Mouse (Mus musculus): ENCODE results near the gene Gpi1. TPM values are rescaled to one million over a fixed set of nuclear protein-coding genes. Genes with fewer than 3 reads are reported as not detected.
"Not testable (repeated sequence)": the region's sequence is repeated elsewhere in the genome, so short reads cannot be mapped to it uniquely, and the experiment has no call there.

The Gpi1 gene
- polyA plus RNA-seq, 1 experiment from 2014 or later, result 824 TPM

GRCm38 (mm10) chr7:34189376-34189989 is 40.7 kb downstream of the Gpi1 start:
- ATAC-seq (replicated peaks; ENCODE audit: insufficient number of reproducible peaks, low FRiP score, low TSS enrichment), result no peak
- 86% methylated on average over 12 of the region's 12 CpGs for WGBS (ENCODE audit: insufficient replicate concordance)
- H3K4me3 ChIP-seq (ENCODE audit: low read depth, low read length), result no peak overlapping the region

GRCm38 (mm10) chr7:34183794-34184193 is 46.3 kb downstream of the Gpi1 start:
- Histone ChIP-seq H3K4me3 (ENCODE audit: low read depth, low read length) (no peak overlapping the region), H3K4me1 (ENCODE audit: control insufficient read depth, insufficient read depth, low read length) (no peaks in the 10 kb centered on the region), H3K9ac (ENCODE audit: low read depth, low read length) (no peak overlapping the region), H3K4me2 (no peak overlapping the region), H3K27ac (ENCODE audit: low read depth, low read length) (no peak overlapping the region), H3K27me3 (ENCODE audit: control insufficient read depth, insufficient read depth, low read length) (no peaks in the 10 kb centered on the region), H3K9me3 (replicated peaks; ENCODE audit: control insufficient read depth, low read length) (no peaks in the 10 kb centered on the region), H3K36me3 (ENCODE audit: control insufficient read depth, insufficient read depth, low read length) (peaks cover 21% of the 10 kb centered on the region)
- ATAC-seq (replicated peaks; ENCODE audit: insufficient number of reproducible peaks, low FRiP score, low TSS enrichment), result 0 out of 2 replicates have a peak, but pooled peaks have one; percentile 7
- 76% methylated on average over 3 of the region's 3 CpGs for WGBS (ENCODE audit: insufficient replicate concordance)

More at GRCm38 (mm10) chr7:34189376-34189989, 40.7 kb downstream of the Gpi1 start:
- H3K27me3 ChIP-seq (ENCODE audit: control insufficient read depth, insufficient read depth, low read length), result no peaks in the 10 kb centered on the region
- no peak overlapping the region for H3K9ac ChIP-seq (ENCODE audit: low read depth, low read length)
- H3K4me1 ChIP-seq (ENCODE audit: control insufficient read depth, insufficient read depth, low read length), result no peaks in the 10 kb centered on the region
- H3K36me3 ChIP-seq (ENCODE audit: control insufficient read depth, insufficient read depth, low read length), result peaks cover 33% of the 10 kb centered on the region
- no peak overlapping the region for H3K4me2 ChIP-seq
- no peak overlapping the region for H3K27ac ChIP-seq (ENCODE audit: low read depth, low read length)
- no peaks in the 10 kb centered on the region for H3K9me3 ChIP-seq (replicated peaks; ENCODE audit: control insufficient read depth, low read length)

GRCm38 (mm10) chr7:34183356-34183755 is 46.8 kb downstream of the Gpi1 start:
- 85% methylated on average over 13 of the region's 13 CpGs for WGBS (ENCODE audit: insufficient replicate concordance)
- peaks cover 21% of the 10 kb centered on the region for H3K36me3 ChIP-seq (ENCODE audit: control insufficient read depth, insufficient read depth, low read length)
- H3K4me2 ChIP-seq, result no peak overlapping the region
- H3K4me3 ChIP-seq (ENCODE audit: low read depth, low read length), result no peak overlapping the region
- no peaks in the 10 kb centered on the region for H3K4me1 ChIP-seq (ENCODE audit: control insufficient read depth, insufficient read depth, low read length)
- no peak overlapping the region for H3K9ac ChIP-seq (ENCODE audit: low read depth, low read length)
- H3K27me3 ChIP-seq (ENCODE audit: control insufficient read depth, insufficient read depth, low read length), result no peaks in the 10 kb centered on the region
- H3K27ac ChIP-seq (ENCODE audit: low read depth, low read length), result no peak overlapping the region
- ATAC-seq (replicated peaks; ENCODE audit: insufficient number of reproducible peaks, low FRiP score, low TSS enrichment), result 0 out of 2 replicates have a peak, but pooled peaks have one; percentile 49
- H3K9me3 ChIP-seq (replicated peaks; ENCODE audit: control insufficient read depth, low read length), result no peaks in the 10 kb centered on the region

- not testable (repeated sequence) for H3K4me1 ChIP-seq (ENCODE audit: control insufficient read depth, insufficient read depth, low read length); H3K27ac ChIP-seq (ENCODE audit: low read depth, low read length); H3K36me3 ChIP-seq (ENCODE audit: control insufficient read depth, insufficient read depth, low read length); H3K4me2 ChIP-seq; H3K9me3 ChIP-seq (replicated peaks; ENCODE audit: control insufficient read depth, low read length); H3K27me3 ChIP-seq (ENCODE audit: control insufficient read depth, insufficient read depth, low read length); ATAC-seq (replicated peaks; ENCODE audit: insufficient number of reproducible peaks, low FRiP score, low TSS enrichment); H3K9ac ChIP-seq (ENCODE audit: low read depth, low read length); H3K4me3 ChIP-seq (ENCODE audit: low read depth, low read length)
- 80% methylated on average over 6 of the region's 6 CpGs for WGBS (ENCODE audit: insufficient replicate concordance)
Measured at GRCm38 (mm10) chr7:34176241-34176640, 53.9 kb downstream of the Gpi1 start.

GRCm38 (mm10) chr7:34172251-34172650 is 57.9 kb downstream of the Gpi1 start:
- Histone ChIP-seq H3K4me3 (ENCODE audit: low read depth, low read length) (no peak overlapping the region), H3K4me2 (no peak overlapping the region), H3K9me3 (replicated peaks; ENCODE audit: control insufficient read depth, low read length) (no peaks in the 10 kb centered on the region), H3K4me1 (ENCODE audit: control insufficient read depth, insufficient read depth, low read length) (no peaks in the 10 kb centered on the region), H3K27ac (ENCODE audit: low read depth, low read length) (no peak overlapping the region), H3K36me3 (ENCODE audit: control insufficient read depth, insufficient read depth, low read length) (no peaks in the 10 kb centered on the region), H3K9ac (ENCODE audit: low read depth, low read length) (no peak overlapping the region), H3K27me3 (ENCODE audit: control insufficient read depth, insufficient read depth, low read length) (no peaks in the 10 kb centered on the region)
- 55% methylated on average over 1 of the region's 1 CpGs for WGBS (ENCODE audit: insufficient replicate concordance)
- no peak for ATAC-seq (replicated peaks; ENCODE audit: insufficient number of reproducible peaks, low FRiP score, low TSS enrichment)

GRCm38 (mm10) chr7:34169454-34169853 is 60.7 kb downstream of the Gpi1 start, which contains the start of gene Uba2:
Gene Uba2 (minus strand): TSS chr7:34169599.
- Histone ChIP-seq H3K4me1 (ENCODE audit: control insufficient read depth, insufficient read depth, low read length) (no peaks in the 10 kb centered on the region), H3K4me3 (ENCODE audit: low read depth, low read length) (peak within 1 kb of the TSS; percentile 98), H3K36me3 (ENCODE audit: control insufficient read depth, insufficient read depth, low read length) (peaks cover 7% of the 10 kb centered on the region; the same call in 1 of the 2 replicates), H3K4me2 (peak within 1 kb of the TSS; percentile 93), H3K27ac (ENCODE audit: low read depth, low read length) (peak within 1 kb of the TSS; percentile 89), H3K27me3 (ENCODE audit: control insufficient read depth, insufficient read depth, low read length) (no peaks in the 10 kb centered on the region), H3K9me3 (replicated peaks; ENCODE audit: control insufficient read depth, low read length) (no peaks in the 10 kb centered on the region), H3K9ac (ENCODE audit: low read depth, low read length) (peak within 1 kb of the TSS; percentile 98)
- WGBS (ENCODE audit: insufficient replicate concordance), result 66% methylated on average over 3 of the region's 3 CpGs
- ATAC-seq (replicated peaks; ENCODE audit: insufficient number of reproducible peaks, low FRiP score, low TSS enrichment), result no peak

- Histone ChIP-seq H3K4me1 (ENCODE audit: control insufficient read depth, insufficient read depth, low read length) (no peaks in the 10 kb centered on the region), H3K36me3 (ENCODE audit: control insufficient read depth, insufficient read depth, low read length) (peaks cover 8% of the 10 kb centered on the region), H3K4me2 (peak overlapping the region; percentile 93), H3K27me3 (ENCODE audit: control insufficient read depth, insufficient read depth, low read length) (no peaks in the 10 kb centered on the region), H3K4me3 (ENCODE audit: low read depth, low read length) (peak overlapping the region; percentile 98), H3K27ac (ENCODE audit: low read depth, low read length) (peak overlapping the region; percentile 89), H3K9me3 (replicated peaks; ENCODE audit: control insufficient read depth, low read length) (no peaks in the 10 kb centered on the region), H3K9ac (ENCODE audit: low read depth, low read length) (peak overlapping the region; percentile 98)
- WGBS (ENCODE audit: insufficient replicate concordance), result 10% methylated on average over 30 of the region's 30 CpGs
- ATAC-seq (replicated peaks; ENCODE audit: insufficient number of reproducible peaks, low FRiP score, low TSS enrichment), result peak; percentile 94
Measured at GRCm38 (mm10) chr7:34168470-34169251, 61.5 kb downstream of the Gpi1 start.

- Histone ChIP-seq H3K27ac (ENCODE audit: low read depth, low read length) (peak overlapping the region; percentile 89), H3K4me2 (peak overlapping the region; percentile 93), H3K9ac (ENCODE audit: low read depth, low read length) (peak overlapping the region; percentile 98), H3K9me3 (replicated peaks; ENCODE audit: control insufficient read depth, low read length) (no peaks in the 10 kb centered on the region), H3K36me3 (ENCODE audit: control insufficient read depth, insufficient read depth, low read length) (peaks cover 13% of the 10 kb centered on the region), H3K4me1 (ENCODE audit: control insufficient read depth, insufficient read depth, low read length) (no peaks in the 10 kb centered on the region), H3K4me3 (ENCODE audit: low read depth, low read length) (peak overlapping the region; percentile 98), H3K27me3 (ENCODE audit: control insufficient read depth, insufficient read depth, low read length) (no peaks in the 10 kb centered on the region)
- ATAC-seq (replicated peaks; ENCODE audit: insufficient number of reproducible peaks, low FRiP score, low TSS enrichment), result peak; percentile 60
- WGBS (ENCODE audit: insufficient replicate concordance), result under 1% methylated on average over 54 of the region's 54 CpGs
Measured at GRCm38 (mm10) chr7:34167766-34168469, 62.2 kb downstream of the Gpi1 start.

All from heart, embryonic 11.5 days (tissue).